Mouse (Mus musculus): Measurements from ENCODE around the gene Gm42791.

Gm42791 gene

GRCm38 (mm10) chr5:148863409-148863808, 131.5 kb downstream of the Gm42791 start:
- no peak for DNase-seq

DNA sequence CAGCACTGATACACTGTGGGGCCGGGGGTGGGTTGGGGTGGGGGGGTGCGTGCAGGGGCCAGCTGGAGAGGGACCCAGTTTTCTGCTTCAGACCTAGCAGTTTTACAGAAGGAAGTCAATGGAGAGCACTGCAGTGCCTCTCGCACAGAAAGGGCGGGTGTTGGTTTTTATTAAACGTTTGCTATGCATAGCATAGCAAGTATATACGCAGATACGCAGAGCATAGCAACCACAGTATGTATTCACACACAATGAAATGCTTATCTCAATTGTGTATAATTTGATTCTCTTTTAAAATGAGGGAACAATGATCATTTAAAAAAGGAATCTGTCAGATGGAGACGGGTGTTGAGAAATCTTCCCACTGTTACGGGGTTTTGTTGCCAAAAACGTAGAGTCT, 132.1 kb downstream of the Gm42791 start:
- DNase-seq: no peak

DNA sequence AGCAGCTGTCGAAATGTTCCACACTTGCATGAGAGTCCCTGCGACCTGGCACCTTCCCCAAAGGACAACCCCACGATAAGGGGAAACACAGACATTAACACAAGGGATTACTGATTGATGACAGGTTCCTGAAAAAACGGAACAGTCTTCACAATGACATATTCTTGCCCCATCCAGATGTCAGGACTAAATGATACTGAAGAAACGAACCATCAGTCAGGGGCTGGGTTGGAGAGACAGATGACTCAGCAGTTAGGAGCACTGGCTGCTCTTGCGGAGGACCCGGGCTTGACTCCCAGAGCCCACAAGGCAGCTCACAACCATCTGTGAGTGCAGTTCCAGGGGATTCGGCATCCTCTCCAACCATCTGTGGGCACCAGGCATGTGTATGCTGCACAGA, 132.8 kb downstream of the Gm42791 start:
- DNase-seq: no peak

DNA sequence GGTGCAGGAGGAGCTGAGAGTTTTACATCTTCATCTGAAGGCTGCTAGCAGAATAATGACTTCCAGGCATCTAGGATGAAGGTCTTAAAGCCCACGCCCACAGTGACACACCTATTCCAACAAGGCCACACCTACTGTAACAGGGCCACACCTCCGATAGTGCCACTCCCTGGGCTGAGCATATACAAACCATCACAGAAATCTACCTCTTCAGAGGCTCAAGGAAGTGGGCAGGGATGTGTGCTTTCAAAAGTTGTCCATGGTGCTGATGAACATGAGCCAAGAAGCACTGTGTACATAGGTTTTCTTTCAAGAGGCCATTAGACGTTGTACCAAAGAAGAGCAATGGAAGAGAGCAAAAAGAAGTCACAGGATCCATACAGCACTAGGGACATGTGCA, 137.4 kb downstream of the Gm42791 start:
- DNase-seq: no peak

DNA sequence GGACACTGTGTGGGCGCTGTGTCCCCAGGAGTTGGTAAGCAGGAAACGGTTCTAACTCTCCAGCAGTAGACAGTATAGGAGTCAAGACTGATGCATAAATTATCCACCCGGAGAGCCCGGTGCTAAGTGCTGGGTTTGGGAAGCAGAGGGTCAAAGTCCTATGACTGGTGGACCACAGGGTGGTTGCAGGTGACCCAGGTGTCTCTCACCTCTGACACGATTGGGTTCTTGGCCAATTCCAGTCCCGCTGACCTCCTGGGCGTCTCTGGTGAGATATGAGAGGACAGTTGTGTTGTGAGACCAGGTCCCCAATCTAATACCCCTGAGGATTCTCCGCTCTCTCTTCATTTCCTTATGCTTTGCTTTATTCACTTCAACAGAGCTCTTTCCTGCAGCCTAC, 139.9 kb downstream of the Gm42791 start:
- DNase-seq: no peak

DNA sequence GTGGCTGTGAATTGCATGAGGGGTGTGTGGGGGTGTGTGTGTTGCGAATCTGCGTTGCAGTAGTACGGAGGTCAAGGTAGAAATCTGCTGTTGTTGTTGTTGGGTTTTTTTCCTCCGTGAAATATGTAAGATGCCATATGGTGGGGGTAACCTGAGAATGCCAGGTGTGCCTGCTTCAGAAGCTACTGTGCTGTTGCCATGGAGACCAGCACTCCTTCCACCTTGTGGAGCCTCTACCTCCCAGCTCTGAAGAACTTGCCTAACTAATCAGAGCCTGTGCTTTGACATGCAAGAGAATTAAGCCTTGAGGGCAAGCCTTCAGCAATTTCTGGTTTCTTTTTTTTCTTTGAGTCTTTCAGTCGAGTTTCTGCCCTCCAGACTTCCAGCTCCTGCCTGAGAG, 140.8 kb downstream of the Gm42791 start:
- DNase-seq: no peak

- no peak for DNase-seq
Observed at GRCm38 (mm10) chr5:148849516-148849915, 145.4 kb downstream of the Gm42791 start.

DNA sequence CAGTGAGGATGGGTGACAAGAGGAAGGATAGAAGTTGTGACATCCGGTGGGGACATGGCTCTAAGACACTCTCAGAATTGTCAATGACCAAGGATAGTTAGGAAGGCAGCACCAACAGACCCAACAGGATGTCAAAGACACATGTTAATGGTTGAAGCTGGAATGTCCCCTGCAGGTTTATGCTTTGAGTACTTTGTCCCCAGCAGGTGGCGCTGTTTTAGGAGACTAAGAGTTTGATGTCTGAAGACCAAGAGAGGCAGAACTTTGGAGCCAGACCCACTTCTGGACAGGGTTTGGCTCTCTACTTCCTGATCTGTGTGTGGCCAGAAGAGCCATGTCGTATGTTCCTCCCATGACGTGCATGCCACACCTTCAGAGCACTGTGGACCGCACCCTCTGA, 147.9 kb downstream of the Gm42791 start:
- no peak for DNase-seq
